Mouse (Mus musculus): ENCODE measurements at regions not wholly inside any gene's neighbourhood (a gene's known extent, or its start where the extent isn't known, plus 50 kb on each side); places are given as distances from the start of the nearest gene placed in this dataset.

DNA sequence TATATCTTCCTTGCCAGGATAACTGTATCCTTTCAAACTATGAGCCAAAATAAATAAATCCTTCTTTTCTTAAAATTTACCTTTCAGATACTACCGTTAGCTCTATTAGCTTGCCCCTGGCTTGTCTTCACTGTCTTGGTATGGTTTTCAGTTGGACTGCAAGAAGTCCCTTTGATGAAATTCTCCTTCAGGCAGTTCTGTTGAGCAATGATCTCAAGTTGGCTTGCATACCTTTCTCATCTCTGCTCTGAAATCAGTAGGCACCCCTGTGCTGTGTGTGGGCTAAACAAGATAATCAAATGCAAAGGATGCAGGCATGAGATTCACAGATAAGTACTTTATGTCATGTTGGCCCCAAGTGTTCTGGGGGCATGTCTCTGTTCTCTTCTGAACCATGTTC, 155.2 kb upstream of the Fst start:
- Histone ChIP-seq H3K36me3 (no peaks in the 10 kb centered on the region), H3K27ac (no peak overlapping the region), H3K4me1 (no peaks in the 10 kb centered on the region), H3K27me3 (no peaks in the 10 kb centered on the region), H3K9me3 (replicated peaks) (no peaks in the 10 kb centered on the region), H3K9ac (no peak overlapping the region), H3K4me2 (replicated peaks) (no peak overlapping the region), H3K4me3 (no peak overlapping the region)
- no peak for ATAC-seq (ENCODE audit: low FRiP score)
- WGBS = 94% methylated on average over 1 of the region's 1 CpGs

DNA sequence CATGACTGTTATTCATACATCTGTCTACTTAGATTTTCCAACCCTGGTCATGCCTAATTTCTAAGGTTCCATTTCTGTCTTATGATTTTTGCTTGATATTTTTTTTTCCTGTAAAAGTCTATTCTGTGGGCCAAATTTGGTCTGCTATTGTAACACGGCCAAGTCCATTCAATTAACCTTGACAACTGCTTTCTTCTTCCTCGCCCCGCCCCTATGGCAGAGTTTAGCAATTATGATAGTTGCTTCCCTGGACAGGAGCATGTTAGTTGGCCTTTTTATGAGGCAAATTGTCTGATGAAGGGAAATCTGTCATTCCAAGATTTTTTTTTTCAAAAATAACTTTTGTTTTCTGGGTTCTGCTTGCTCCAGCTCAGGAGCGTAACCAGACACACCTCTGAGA, 160.7 kb upstream of the Fst start:
- Histone ChIP-seq H3K4me1 (no peaks in the 10 kb centered on the region), H3K9me3 (replicated peaks) (no peaks in the 10 kb centered on the region), H3K27ac (no peak overlapping the region), H3K27me3 (no peaks in the 10 kb centered on the region), H3K4me3 (no peak overlapping the region), H3K36me3 (no peaks in the 10 kb centered on the region), H3K9ac (no peak overlapping the region), H3K4me2 (replicated peaks) (no peak overlapping the region)
- no peak for ATAC-seq (ENCODE audit: low FRiP score)
- 89% methylated on average over 4 of the region's 4 CpGs for WGBS

DNA sequence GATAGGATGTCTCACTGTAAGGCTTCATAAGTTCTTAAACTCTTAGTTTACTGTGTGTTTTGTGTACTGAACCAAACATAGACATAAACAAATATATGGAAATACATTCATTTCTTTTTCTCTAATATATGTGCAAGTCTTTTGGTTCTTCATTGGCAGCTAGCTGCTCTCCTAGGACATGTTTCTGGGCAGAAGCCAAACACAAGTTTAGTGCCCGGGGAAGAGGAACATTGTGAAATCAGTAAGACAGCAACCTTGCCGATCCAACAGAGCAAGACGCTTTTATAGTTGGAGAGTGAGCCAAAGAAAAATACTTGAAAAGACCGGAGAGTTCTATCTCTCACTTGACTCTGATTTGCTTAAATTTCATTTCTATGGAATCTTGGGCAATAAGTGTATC, 178.0 kb upstream of the Fst start:
- Histone ChIP-seq H3K4me3 (no peak overlapping the region), H3K4me1 (no peaks in the 10 kb centered on the region), H3K9me3 (replicated peaks) (no peaks in the 10 kb centered on the region), H3K27me3 (no peaks in the 10 kb centered on the region), H3K4me2 (replicated peaks) (no peak overlapping the region), H3K9ac (no peak overlapping the region), H3K36me3 (no peaks in the 10 kb centered on the region), H3K27ac (no peak overlapping the region)
- no peak for ATAC-seq (ENCODE audit: low FRiP score)
- 88% methylated on average over 4 of the region's 4 CpGs for WGBS

DNA sequence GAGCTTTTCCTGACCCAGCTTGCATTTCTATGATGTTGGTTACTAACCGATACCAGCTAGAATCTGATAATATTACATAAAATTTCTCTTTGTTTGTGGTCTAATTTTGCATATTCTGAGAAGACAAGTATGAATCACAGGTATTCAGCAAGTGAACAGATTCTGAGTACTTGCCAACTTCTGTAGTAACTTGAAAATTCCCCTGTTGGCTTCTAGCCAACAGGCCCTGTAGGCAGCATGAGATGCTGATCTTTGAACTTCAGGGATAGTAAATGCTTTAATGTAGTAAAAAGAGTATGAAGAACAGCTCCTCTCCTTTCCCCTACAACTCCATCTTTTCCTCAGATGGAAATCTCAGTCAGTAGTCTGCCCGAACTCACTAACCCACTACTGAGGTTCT, 178.5 kb upstream of the Mocs2 start:
- Histone ChIP-seq H3K36me3 (no peaks in the 10 kb centered on the region), H3K4me2 (replicated peaks) (no peak overlapping the region), H3K27ac (no peak overlapping the region), H3K9me3 (replicated peaks) (no peaks in the 10 kb centered on the region), H3K9ac (no peak overlapping the region), H3K4me3 (no peak overlapping the region), H3K27me3 (no peaks in the 10 kb centered on the region), H3K4me1 (no peaks in the 10 kb centered on the region)
- WGBS = 94% methylated on average over 2 of the region's 2 CpGs
- no peak for ATAC-seq (ENCODE audit: low FRiP score)

DNA sequence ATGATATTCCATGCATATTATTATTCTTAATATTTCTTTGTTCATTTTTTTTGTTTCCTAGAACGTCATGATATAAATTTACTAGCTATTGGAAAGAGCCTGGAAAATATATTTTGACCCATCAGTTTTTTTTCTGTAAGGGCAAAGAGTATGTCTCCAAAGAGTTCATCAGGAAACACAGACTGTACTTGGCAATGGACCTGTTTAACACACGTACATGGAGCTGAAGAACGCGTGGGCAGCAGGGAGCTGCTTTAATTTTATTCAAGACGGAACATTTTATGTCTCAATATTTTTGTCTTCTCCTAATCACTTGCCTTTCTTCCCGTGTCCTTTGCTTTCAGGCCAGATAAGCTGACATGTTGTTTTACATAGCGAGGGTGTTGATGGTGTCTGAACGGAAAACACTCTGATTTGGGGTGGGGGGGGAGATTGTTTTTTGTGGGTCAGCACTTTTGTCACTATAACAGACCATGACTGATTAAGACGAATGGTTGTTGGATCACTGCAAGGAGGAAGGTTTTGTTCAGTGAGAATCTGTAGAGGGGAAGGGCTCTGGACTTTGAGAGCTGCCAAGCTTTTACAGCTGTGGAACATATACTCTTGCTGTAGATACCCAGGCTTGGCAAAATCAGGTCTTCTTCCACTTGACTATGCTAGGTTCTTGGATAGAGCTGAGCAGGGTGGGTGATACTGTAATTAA, 176.2 kb upstream of the Mocs2 start:
- Histone ChIP-seq H3K36me3 (no peaks in the 10 kb centered on the region), H3K4me3 (no peak overlapping the region), H3K27me3 (no peaks in the 10 kb centered on the region), H3K9ac (no peak overlapping the region), H3K4me2 (replicated peaks) (0 out of 2 replicates have a peak overlapping the region, but pooled peaks have one; percentile 15), H3K27ac (no peak overlapping the region), H3K9me3 (replicated peaks) (no peaks in the 10 kb centered on the region), H3K4me1 (no peaks in the 10 kb centered on the region)
- peak; percentile 78 for ATAC-seq (ENCODE audit: low FRiP score)
- 40% methylated on average over 9 of the region's 9 CpGs for WGBS

DNA sequence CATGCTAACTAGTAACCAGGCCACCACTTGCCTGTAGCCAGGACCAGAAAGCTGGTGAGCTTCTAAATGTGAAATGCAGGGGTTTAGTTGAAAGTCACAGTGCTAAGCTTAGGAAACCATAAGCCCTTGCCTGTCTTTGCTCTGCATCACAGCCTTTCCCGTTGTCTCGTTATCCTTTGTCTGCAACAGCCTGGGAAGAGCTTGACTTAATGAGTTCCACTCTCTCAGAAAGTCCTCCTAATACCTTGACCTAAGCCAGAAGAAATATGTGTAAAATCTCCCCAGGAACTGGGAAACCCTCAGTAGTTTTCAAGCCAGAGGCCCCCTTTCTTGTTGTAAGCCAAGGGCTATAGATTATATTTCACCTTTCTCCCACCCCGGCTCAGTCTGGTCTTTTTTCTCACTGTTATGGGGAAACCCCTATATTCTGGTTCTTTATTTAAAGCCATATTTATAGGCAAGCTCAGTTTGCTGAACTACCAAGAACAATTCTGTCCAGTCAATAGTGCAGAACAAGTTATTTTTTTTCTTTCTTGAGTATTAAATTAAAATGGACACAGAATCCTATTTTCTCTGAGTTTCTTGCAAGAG, 175.0 kb upstream of the Mocs2 start:
- Histone ChIP-seq H3K9me3 (replicated peaks) (no peaks in the 10 kb centered on the region), H3K27ac (no peak overlapping the region), H3K27me3 (no peaks in the 10 kb centered on the region), H3K4me3 (no peak overlapping the region), H3K4me2 (replicated peaks) (no peak overlapping the region; the same call in 1 of the 2 replicates), H3K4me1 (no peaks in the 10 kb centered on the region), H3K9ac (no peak overlapping the region), H3K36me3 (no peaks in the 10 kb centered on the region)
- 29% methylated on average over 3 of the region's 3 CpGs for WGBS
- no peak for ATAC-seq (ENCODE audit: low FRiP score)

DNA sequence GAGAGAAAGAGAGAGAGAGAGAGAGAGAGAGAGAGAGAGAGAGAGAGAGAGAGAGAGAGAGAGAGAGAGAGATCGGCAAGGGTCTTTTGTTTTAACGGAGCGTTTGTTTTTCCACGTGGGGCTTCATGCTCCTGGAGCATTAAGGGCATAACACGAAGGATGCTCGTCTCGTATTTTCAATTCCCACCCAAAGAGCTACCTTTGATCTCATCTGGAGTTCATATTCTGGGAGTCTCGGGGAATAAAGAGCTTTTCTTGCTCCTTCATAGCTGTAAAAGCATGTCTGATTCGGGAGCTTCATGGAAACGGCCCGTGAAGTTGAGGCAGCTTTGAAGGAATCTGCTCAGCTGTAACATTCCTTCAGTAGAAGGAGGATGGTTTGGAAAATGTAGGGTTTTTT, 174.5 kb upstream of the Mocs2 start:
- Histone ChIP-seq H3K9me3 (replicated peaks) (no peaks in the 10 kb centered on the region), H3K27me3 (no peaks in the 10 kb centered on the region), H3K27ac (no peak overlapping the region), H3K9ac (no peak overlapping the region), H3K4me2 (replicated peaks) (peak overlapping the region; percentile 11; the same call in 1 of the 2 replicates), H3K36me3 (no peaks in the 10 kb centered on the region), H3K4me1 (no peaks in the 10 kb centered on the region), H3K4me3 (no peak overlapping the region)
- ATAC-seq (ENCODE audit: low FRiP score) = no peak
- 37% methylated on average over 11 of the region's 11 CpGs for WGBS

DNA sequence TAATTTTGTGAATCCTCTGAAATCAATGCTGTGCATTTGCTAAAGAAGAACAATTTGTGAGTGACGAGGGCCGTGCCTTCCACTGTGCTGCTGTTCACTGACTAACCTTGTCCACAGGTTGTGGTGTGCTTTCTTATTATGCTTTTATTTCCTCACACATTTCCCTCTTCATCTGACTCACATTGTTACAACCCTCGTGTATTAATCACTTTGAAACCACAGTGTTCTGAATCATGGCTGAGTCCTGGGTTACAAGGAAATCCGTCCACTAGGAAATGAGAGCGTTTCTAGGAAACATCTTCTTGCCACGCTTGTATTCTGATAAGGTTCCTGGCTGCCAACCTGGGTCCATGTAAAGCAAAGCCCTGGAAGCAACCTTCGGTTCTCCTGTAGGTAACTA, 163.8 kb upstream of the Mocs2 start:
- H3K36me3 ChIP-seq = no peaks in the 10 kb centered on the region
- H3K4me2 ChIP-seq (replicated peaks) = no peak overlapping the region
- H3K27me3 ChIP-seq = no peaks in the 10 kb centered on the region
- no peaks in the 10 kb centered on the region for H3K9me3 ChIP-seq (replicated peaks)
- no peak overlapping the region for H3K27ac ChIP-seq
- WGBS = 89% methylated on average over 7 of the region's 7 CpGs
- no peak for ATAC-seq (ENCODE audit: low FRiP score)
- H3K4me1 ChIP-seq = no peaks in the 10 kb centered on the region
- H3K4me3 ChIP-seq = no peak overlapping the region
- H3K9ac ChIP-seq = no peak overlapping the region

DNA sequence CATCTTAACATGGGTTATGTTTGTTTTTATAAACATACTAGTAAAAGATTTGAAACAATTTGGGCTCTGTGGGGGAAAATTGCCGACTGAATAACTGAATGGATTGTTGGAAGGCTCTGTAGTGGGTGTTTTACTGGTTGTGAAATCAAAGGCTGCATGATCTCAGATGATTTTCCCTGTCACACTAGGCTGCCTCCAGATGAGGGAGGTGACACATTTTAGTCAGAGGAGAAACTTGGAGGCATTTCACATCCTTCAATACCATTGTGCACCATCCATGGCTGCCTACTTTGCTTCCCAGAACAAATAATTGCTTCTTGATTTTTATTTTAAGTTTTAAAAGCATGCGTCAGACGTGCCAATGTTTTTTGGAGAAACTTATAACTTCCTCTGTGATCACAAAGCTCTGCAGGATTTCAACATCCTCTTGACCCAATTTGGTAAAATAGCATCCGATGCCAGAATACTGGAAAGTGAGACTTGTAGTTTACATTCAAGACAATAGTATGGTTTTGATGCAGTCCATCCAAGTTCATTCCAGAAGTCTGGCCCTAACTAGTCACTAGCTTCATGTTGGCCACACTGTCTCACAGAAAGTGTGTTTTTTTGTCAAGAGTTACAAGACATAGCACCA, 163.0 kb upstream of the Mocs2 start:
- no peak overlapping the region for H3K9ac ChIP-seq
- 85% methylated on average over 4 of the region's 4 CpGs for WGBS

DNA sequence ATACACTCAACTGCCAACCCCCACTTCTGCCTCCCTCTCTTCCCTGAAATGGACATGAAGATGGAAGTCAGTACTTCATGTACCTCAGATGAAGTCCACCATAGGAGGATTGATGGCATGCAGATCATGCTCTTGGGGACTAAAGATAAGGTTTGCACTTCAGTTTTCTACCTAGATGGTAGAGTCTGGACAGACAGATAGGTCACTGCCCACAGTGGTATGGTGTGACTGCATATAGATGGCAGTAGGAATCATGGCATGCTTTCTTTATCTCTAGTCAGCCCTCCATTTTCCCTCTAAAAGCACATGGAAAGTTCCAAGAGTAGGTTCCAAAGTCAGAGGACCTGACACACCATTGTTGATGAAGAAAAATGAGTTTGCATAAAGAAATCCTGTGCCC, 145.6 kb upstream of the Mocs2 start:
- Histone ChIP-seq H3K36me3 (no peaks in the 10 kb centered on the region), H3K9me3 (replicated peaks) (no peaks in the 10 kb centered on the region), H3K27ac (no peak overlapping the region), H3K4me1 (no peaks in the 10 kb centered on the region), H3K9ac (no peak overlapping the region), H3K27me3 (no peaks in the 10 kb centered on the region), H3K4me2 (replicated peaks) (no peak overlapping the region), H3K4me3 (no peak overlapping the region)
- no peak for ATAC-seq (ENCODE audit: low FRiP score)

More for the DNA sequence above, 163.0 kb upstream of the Mocs2 start:
- H3K27me3 ChIP-seq = no peaks in the 10 kb centered on the region
- H3K36me3 ChIP-seq = no peaks in the 10 kb centered on the region
- H3K4me1 ChIP-seq = no peaks in the 10 kb centered on the region
- no peak overlapping the region for H3K4me3 ChIP-seq
- no peak overlapping the region for H3K27ac ChIP-seq
- H3K4me2 ChIP-seq (replicated peaks) = no peak overlapping the region
- ATAC-seq (ENCODE audit: low FRiP score) = no peak
- no peaks in the 10 kb centered on the region for H3K9me3 ChIP-seq (replicated peaks)

DNA sequence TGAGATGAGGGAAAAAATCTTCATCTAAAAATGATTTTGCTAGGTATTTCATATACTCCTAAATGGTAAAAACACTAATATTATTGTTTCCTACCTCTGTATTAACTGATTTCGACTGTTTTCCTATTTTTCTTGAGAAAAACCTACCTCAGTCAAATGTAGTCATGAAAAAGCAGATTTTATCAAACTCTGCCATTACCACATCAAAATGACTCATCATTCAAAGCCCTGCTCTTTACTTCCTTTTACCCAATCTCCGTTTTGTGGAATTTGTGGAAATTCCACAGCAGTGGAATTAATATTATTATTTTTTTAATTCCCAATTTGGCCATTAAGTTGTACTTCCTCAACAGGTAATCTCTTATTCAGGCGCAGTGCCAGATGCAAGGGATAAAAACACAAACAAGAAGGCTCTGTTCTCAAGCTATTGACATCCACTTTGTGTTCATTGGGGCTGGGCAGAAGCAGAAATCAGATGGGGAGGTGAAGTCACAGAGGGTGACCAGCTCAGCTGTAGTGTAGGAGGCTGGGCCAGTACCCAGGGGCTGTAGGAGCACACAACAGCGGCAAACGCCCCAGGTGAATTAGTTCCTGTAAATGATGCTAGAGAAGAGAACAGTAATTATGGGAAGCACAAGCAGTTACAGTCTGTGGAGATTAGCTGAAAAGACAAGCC, 138.2 kb upstream of the Mocs2 start:
- no peak for ATAC-seq (ENCODE audit: low FRiP score)
- no peak overlapping the region for H3K27ac ChIP-seq
- H3K4me1 ChIP-seq = no peaks in the 10 kb centered on the region
- no peak overlapping the region for H3K4me3 ChIP-seq
- H3K27me3 ChIP-seq = no peaks in the 10 kb centered on the region
- 81% methylated on average over 5 of the region's 5 CpGs for WGBS
- no peak overlapping the region for H3K9ac ChIP-seq
- H3K36me3 ChIP-seq = no peaks in the 10 kb centered on the region
- H3K9me3 ChIP-seq (replicated peaks) = no peaks in the 10 kb centered on the region
- H3K4me2 ChIP-seq (replicated peaks) = no peak overlapping the region

DNA sequence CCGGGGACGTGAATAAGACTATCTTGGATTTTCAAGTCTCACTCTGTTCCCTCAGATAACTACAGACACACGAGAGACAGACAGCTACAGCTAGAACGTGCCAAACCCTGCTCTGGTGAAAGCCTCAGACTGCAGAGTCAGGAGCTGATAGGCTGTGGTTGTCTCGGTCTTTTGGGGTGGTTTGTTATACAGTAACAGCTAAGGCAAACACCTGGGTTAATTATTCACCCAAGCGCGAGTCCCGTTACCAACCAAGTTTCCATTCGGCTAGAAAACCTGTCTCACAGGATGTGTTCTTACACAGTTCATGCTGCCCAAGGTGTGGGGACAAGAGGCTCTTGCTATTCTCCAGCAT, 137.7 kb upstream of the Mocs2 start:
- 59% methylated on average over 9 of the region's 9 CpGs for WGBS
- H3K4me3 ChIP-seq = no peak overlapping the region
- no peaks in the 10 kb centered on the region for H3K4me1 ChIP-seq
- no peak overlapping the region for H3K9ac ChIP-seq
- no peaks in the 10 kb centered on the region for H3K27me3 ChIP-seq
- no peaks in the 10 kb centered on the region for H3K9me3 ChIP-seq (replicated peaks)
- H3K36me3 ChIP-seq = no peaks in the 10 kb centered on the region
- no peak for ATAC-seq (ENCODE audit: low FRiP score)
- no peak overlapping the region for H3K27ac ChIP-seq
- no peak overlapping the region for H3K4me2 ChIP-seq (replicated peaks)
